Mouse (Mus musculus): ENCODE data around the gene Mcu. TPM values are rescaled to one million over a fixed set of nuclear protein-coding genes. Genes with fewer than 3 reads are reported as not detected.

Gene Mcu
- polyA plus RNA-seq, 1 experiment from 2014 or later = 22.0 TPM

- peaks cover 8% of the 10 kb centered on the region for H3K4me1 ChIP-seq (replicated peaks)
- H3K4me3 ChIP-seq = no peak overlapping the region
- no peak overlapping the region for H3K4me2 ChIP-seq
- WGBS = 80% methylated on average over 11 of the region's 11 CpGs
- no peak for ATAC-seq (replicated peaks; ENCODE audit: insufficient number of reproducible peaks, insufficient read depth, low FRiP score, low read depth)
- no peaks in the 10 kb centered on the region for H3K27me3 ChIP-seq
- H3K27ac ChIP-seq = no peak overlapping the region
- 0 out of 2 replicates have a peak, but pooled peaks cover 5% of the 10 kb centered on the region for H3K36me3 ChIP-seq
- H3K9ac ChIP-seq = no peak overlapping the region
- no peaks in the 10 kb centered on the region for H3K9me3 ChIP-seq (replicated peaks)
These were observed 67.6 kb downstream of the Mcu start for GRCm38 (mm10) chr10:59548768-59549333.

GRCm38 (mm10) chr10:59548211-59548610 lies 68.3 kb downstream of the Mcu start:
- H3K27me3 ChIP-seq = no peaks in the 10 kb centered on the region
- 0 out of 2 replicates have a peak, but pooled peaks cover 5% of the 10 kb centered on the region for H3K36me3 ChIP-seq
- no peak overlapping the region for H3K9ac ChIP-seq
- ATAC-seq (replicated peaks; ENCODE audit: insufficient number of reproducible peaks, insufficient read depth, low FRiP score, low read depth) = no peak
- H3K4me1 ChIP-seq (replicated peaks) = peaks cover 8% of the 10 kb centered on the region
- H3K4me3 ChIP-seq = no peak overlapping the region
- no peak overlapping the region for H3K27ac ChIP-seq
- H3K4me2 ChIP-seq = no peak overlapping the region
- no peaks in the 10 kb centered on the region for H3K9me3 ChIP-seq (replicated peaks)
- 67% methylated on average over 6 of the region's 6 CpGs for WGBS

GRCm38 (mm10) chr10:59547426-59547825 lies 69.1 kb downstream of the Mcu start:
- no peak overlapping the region for H3K9ac ChIP-seq
- H3K36me3 ChIP-seq = 0 out of 2 replicates have a peak, but pooled peaks cover 5% of the 10 kb centered on the region
- WGBS = 66% methylated on average over 7 of the region's 7 CpGs
- no peak overlapping the region for H3K4me3 ChIP-seq
- H3K4me2 ChIP-seq = no peak overlapping the region
- no peaks in the 10 kb centered on the region for H3K9me3 ChIP-seq (replicated peaks)
- peaks cover 6% of the 10 kb centered on the region for H3K4me1 ChIP-seq (replicated peaks)
- H3K27me3 ChIP-seq = no peaks in the 10 kb centered on the region
- ATAC-seq (replicated peaks; ENCODE audit: insufficient number of reproducible peaks, insufficient read depth, low FRiP score, low read depth) = no peak
- no peak overlapping the region for H3K27ac ChIP-seq

GRCm38 (mm10) chr10:59545169-59545568 lies 71.3 kb downstream of the Mcu start:
- Histone ChIP-seq H3K4me3 (no peak overlapping the region), H3K9me3 (replicated peaks) (no peaks in the 10 kb centered on the region), H3K36me3 (0 out of 2 replicates have a peak, but pooled peaks cover 5% of the 10 kb centered on the region), H3K27ac (no peak overlapping the region), H3K4me2 (no peak overlapping the region), H3K27me3 (no peaks in the 10 kb centered on the region), H3K4me1 (replicated peaks) (peaks cover 2% of the 10 kb centered on the region; the same call in 1 of the 2 replicates), H3K9ac (no peak overlapping the region)
- ATAC-seq (replicated peaks; ENCODE audit: insufficient number of reproducible peaks, insufficient read depth, low FRiP score, low read depth) = no peak
- WGBS = 91% methylated on average over 7 of the region's 7 CpGs

- H3K4me1 ChIP-seq (replicated peaks) = peaks cover 18% of the 10 kb centered on the region
- H3K9me3 ChIP-seq (replicated peaks) = no peaks in the 10 kb centered on the region
- no peak for ATAC-seq (replicated peaks; ENCODE audit: insufficient number of reproducible peaks, insufficient read depth, low FRiP score, low read depth)
- H3K9ac ChIP-seq = no peak overlapping the region
- H3K27ac ChIP-seq = no peak overlapping the region
- H3K4me3 ChIP-seq = no peak overlapping the region
- H3K4me2 ChIP-seq = no peak overlapping the region
- 77% methylated on average over 9 of the region's 9 CpGs for WGBS
- 0 out of 2 replicates have a peak, but pooled peaks cover 5% of the 10 kb centered on the region for H3K36me3 ChIP-seq
- no peaks in the 10 kb centered on the region for H3K27me3 ChIP-seq
These were observed 73.1 kb downstream of the Mcu start for GRCm38 (mm10) chr10:59543351-59543750.

GRCm38 (mm10) chr10:59541466-59541865 lies 75.0 kb downstream of the Mcu start:
- Histone ChIP-seq H3K4me2 (no peak overlapping the region), H3K9me3 (replicated peaks) (no peaks in the 10 kb centered on the region), H3K4me1 (replicated peaks) (peaks cover 18% of the 10 kb centered on the region), H3K36me3 (0 out of 2 replicates have a peak, but pooled peaks cover 4% of the 10 kb centered on the region), H3K4me3 (no peak overlapping the region), H3K9ac (no peak overlapping the region), H3K27ac (no peak overlapping the region), H3K27me3 (no peaks in the 10 kb centered on the region)
- WGBS = 87% methylated on average over 11 of the region's 11 CpGs
- no peak for ATAC-seq (replicated peaks; ENCODE audit: insufficient number of reproducible peaks, insufficient read depth, low FRiP score, low read depth)

GRCm38 (mm10) chr10:59540596-59540995 lies 75.9 kb downstream of the Mcu start:
- Histone ChIP-seq H3K27me3 (no peaks in the 10 kb centered on the region), H3K27ac (no peak overlapping the region), H3K9ac (no peak overlapping the region), H3K4me3 (no peak overlapping the region), H3K4me2 (no peak overlapping the region), H3K36me3 (no peaks in the 10 kb centered on the region), H3K9me3 (replicated peaks) (no peaks in the 10 kb centered on the region), H3K4me1 (replicated peaks) (peaks cover 18% of the 10 kb centered on the region)
- no peak for ATAC-seq (replicated peaks; ENCODE audit: insufficient number of reproducible peaks, insufficient read depth, low FRiP score, low read depth)
- WGBS = 82% methylated on average over 3 of the region's 3 CpGs

- Histone ChIP-seq H3K4me3 (no peak overlapping the region), H3K4me2 (peak overlapping the region; percentile 66; the same call in 1 of the 2 replicates), H3K9ac (no peak overlapping the region), H3K27ac (no peak overlapping the region), H3K27me3 (no peaks in the 10 kb centered on the region), H3K4me1 (replicated peaks) (peaks cover 18% of the 10 kb centered on the region), H3K36me3 (no peaks in the 10 kb centered on the region), H3K9me3 (replicated peaks) (no peaks in the 10 kb centered on the region)
- no peak for ATAC-seq (replicated peaks; ENCODE audit: insufficient number of reproducible peaks, insufficient read depth, low FRiP score, low read depth)
- WGBS = 79% methylated on average over 3 of the region's 3 CpGs
These were observed 76.4 kb downstream of the Mcu start for GRCm38 (mm10) chr10:59540081-59540480.

GRCm38 (mm10) chr10:59539533-59539875 lies 77.0 kb downstream of the Mcu start:
- peak; percentile 73 for ATAC-seq (replicated peaks; ENCODE audit: insufficient number of reproducible peaks, insufficient read depth, low FRiP score, low read depth)
- Histone ChIP-seq H3K9ac (no peak overlapping the region), H3K4me2 (peak overlapping the region; percentile 66), H3K36me3 (no peaks in the 10 kb centered on the region), H3K27ac (peak overlapping the region; percentile 53), H3K4me3 (peak overlapping the region; percentile 43), H3K9me3 (replicated peaks) (no peaks in the 10 kb centered on the region), H3K4me1 (replicated peaks) (peaks cover 18% of the 10 kb centered on the region), H3K27me3 (no peaks in the 10 kb centered on the region)
- 2% methylated on average over 12 of the region's 12 CpGs for WGBS

GRCm38 (mm10) chr10:59538767-59539532 lies 77.5 kb downstream of the Mcu start:
- H3K27ac ChIP-seq = peak overlapping the region; percentile 53
- WGBS = 19% methylated on average over 17 of the region's 17 CpGs
- 0 out of 2 replicates have a peak, but pooled peaks have one; percentile 56 for ATAC-seq (replicated peaks; ENCODE audit: insufficient number of reproducible peaks, insufficient read depth, low FRiP score, low read depth)
- H3K4me1 ChIP-seq (replicated peaks) = peaks cover 18% of the 10 kb centered on the region
- H3K9me3 ChIP-seq (replicated peaks) = no peaks in the 10 kb centered on the region
- no peak overlapping the region for H3K9ac ChIP-seq
- no peaks in the 10 kb centered on the region for H3K27me3 ChIP-seq
- H3K36me3 ChIP-seq = no peaks in the 10 kb centered on the region
- H3K4me3 ChIP-seq = peak overlapping the region; percentile 43
- peak overlapping the region; percentile 66 for H3K4me2 ChIP-seq

GRCm38 (mm10) chr10:59538063-59538462 lies 78.4 kb downstream of the Mcu start:
- H3K9me3 ChIP-seq (replicated peaks) = no peaks in the 10 kb centered on the region
- no peak for ATAC-seq (replicated peaks; ENCODE audit: insufficient number of reproducible peaks, insufficient read depth, low FRiP score, low read depth)
- no peaks in the 10 kb centered on the region for H3K36me3 ChIP-seq
- H3K4me2 ChIP-seq = no peak overlapping the region
- 86% methylated on average over 6 of the region's 6 CpGs for WGBS
- H3K4me1 ChIP-seq (replicated peaks) = peaks cover 18% of the 10 kb centered on the region
- H3K27ac ChIP-seq = no peak overlapping the region
- no peaks in the 10 kb centered on the region for H3K27me3 ChIP-seq
- H3K4me3 ChIP-seq = no peak overlapping the region
- no peak overlapping the region for H3K9ac ChIP-seq
